Comparison of ENCODE assay signal across 8 mouse cellular contexts in the genomic region with DNA sequence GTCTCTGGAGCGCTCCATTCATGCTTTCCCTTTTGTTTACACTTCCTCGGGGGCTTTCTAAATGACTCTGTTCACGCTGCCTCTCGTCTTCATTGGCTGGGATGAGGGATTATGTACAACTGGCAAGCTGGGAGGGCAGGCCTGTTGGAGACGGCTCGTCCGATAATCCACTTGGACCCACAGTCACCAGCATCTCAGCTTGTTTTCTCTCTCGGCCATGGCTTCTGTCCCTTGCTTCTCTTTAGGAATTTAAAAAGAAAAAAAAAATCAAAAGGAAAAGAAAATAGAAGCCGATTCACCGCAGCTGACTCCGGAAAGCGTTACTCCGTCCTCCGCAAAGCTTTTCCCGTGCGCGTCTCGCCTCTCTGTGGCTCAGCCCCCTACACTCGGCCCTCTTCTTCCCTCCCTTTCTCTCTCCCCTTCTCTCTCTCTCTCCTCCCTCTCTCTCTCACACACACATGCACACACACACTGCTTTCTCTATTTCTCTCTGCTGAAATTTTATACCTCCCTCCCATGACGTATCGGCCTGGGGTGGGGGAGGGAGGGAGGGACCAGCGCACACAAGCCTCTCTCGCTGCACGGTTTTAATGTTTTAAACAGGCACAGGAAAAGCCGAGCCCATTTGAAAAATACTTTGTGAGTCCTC. TPM values are rescaled to one million over a fixed set of nuclear protein-coding genes. Genes with fewer than 3 reads are reported as not detected.
DNase-seq lines count a peak whose midpoint lies in the region; ATAC-seq lines count a peak whose summit lies in the region.

Gene Tgfb3 (minus strand): TSS at position 489 of the 649 bp plus-strand sequence.

- peak within 1 kb of the TSS; percentile 98 for H3K27ac ChIP-seq in embryonic facial prominence, embryonic 14.5 days (replicated peaks; ENCODE audit: low read depth, low read length)
- peak within 1 kb of the TSS; percentile 93 for H3K27ac ChIP-seq in heart, embryonic 16.5 days (ENCODE audit: low read length)
- H3K27ac ChIP-seq in stomach, embryonic 16.5 days (ENCODE audit: low read length) = peak within 1 kb of the TSS; percentile 97

- H3K9ac ChIP-seq in embryonic facial prominence, embryonic 14.5 days (ENCODE audit: low read depth, low read length) = peak within 1 kb of the TSS; percentile 81
- peak within 1 kb of the TSS; percentile 85 for H3K9ac ChIP-seq in heart, embryonic 16.5 days (ENCODE audit: low read length)
- H3K9ac ChIP-seq in stomach, embryonic 16.5 days (ENCODE audit: low read length) = peak within 1 kb of the TSS; percentile 85

- peak; percentile 86 for ATAC-seq in embryonic facial prominence, embryonic 14.5 days (ENCODE audit: low read depth)
- ATAC-seq in heart, embryonic 16.5 days (replicated peaks; ENCODE audit: extremely low read depth, insufficient read depth, low FRiP score) = peak; percentile 74
- ATAC-seq in megakaryocyte-erythroid progenitor cell, adult 5-6 weeks (replicated peaks; ENCODE audit: low FRiP score, low TSS enrichment, poor library complexity, severe bottlenecking) = peak; percentile 35
- peak; percentile 87 for ATAC-seq in stomach, embryonic 16.5 days (ENCODE audit: insufficient read depth, low FRiP score)

- H3K27me3 ChIP-seq in embryonic facial prominence, embryonic 14.5 days (replicated peaks; ENCODE audit: control insufficient read depth, insufficient read depth, low read length) = no peaks in the 10 kb centered on the region
- no peaks in the 10 kb centered on the region for H3K27me3 ChIP-seq in heart, embryonic 16.5 days (ENCODE audit: control insufficient read depth, insufficient read depth, low read length)
- H3K27me3 ChIP-seq in stomach, embryonic 16.5 days (ENCODE audit: control insufficient read depth, insufficient read depth, low read length) = no peaks in the 10 kb centered on the region

- peaks cover 15% of the 10 kb centered on the region for H3K4me1 ChIP-seq in embryonic facial prominence, embryonic 14.5 days (ENCODE audit: control insufficient read depth, insufficient read depth, low read length)
- peaks cover 27% of the 10 kb centered on the region for H3K4me1 ChIP-seq in heart, embryonic 16.5 days (ENCODE audit: control insufficient read depth, insufficient read depth, low read length)
- H3K4me1 ChIP-seq in stomach, embryonic 16.5 days (ENCODE audit: control insufficient read depth, insufficient read depth, low read length) = peaks cover 12% of the 10 kb centered on the region

- H3K36me3 ChIP-seq in embryonic facial prominence, embryonic 14.5 days (ENCODE audit: control insufficient read depth, insufficient read depth, low read length) = no peaks in the 10 kb centered on the region
- no peaks in the 10 kb centered on the region for H3K36me3 ChIP-seq in heart, embryonic 16.5 days (ENCODE audit: control insufficient read depth, insufficient read depth)
- no peaks in the 10 kb centered on the region for H3K36me3 ChIP-seq in stomach, embryonic 16.5 days (ENCODE audit: control insufficient read depth, insufficient read depth, low read length)

- H3K4me2 ChIP-seq in embryonic facial prominence, embryonic 14.5 days (ENCODE audit: low read depth, low read length) = peak within 1 kb of the TSS; percentile 72
- peak within 1 kb of the TSS; percentile 78 for H3K4me2 ChIP-seq in heart, embryonic 16.5 days (ENCODE audit: low read depth, low read length)
- H3K4me2 ChIP-seq in stomach, embryonic 16.5 days (ENCODE audit: low read depth, low read length) = peak within 1 kb of the TSS; percentile 97

- WGBS in embryonic facial prominence, embryonic 14.5 days = 1% methylated on average over 25 of the region's 25 CpGs
- WGBS in heart, embryonic 16.5 days = 2% methylated on average over 25 of the region's 25 CpGs
- WGBS in stomach, embryonic 16.5 days = under 1% methylated on average over 25 of the region's 25 CpGs

- DNase-seq in kidney, adult 9 months = peak; percentile 25
- no peak for DNase-seq in kidney, adult 11 months
- peak; percentile 74 for DNase-seq in adrenal gland, adult 2 months
- DNase-seq in embryonic facial prominence, embryonic 14.5 days (ENCODE audit: low spot score) = peak; percentile 95
- peak in 1 of 2 experiments; percentile 34 for DNase-seq in left cerebral cortex, adult 8-10 months (ENCODE audit: low spot score in 2 of 2)

- no peaks in the 10 kb centered on the region for H3K9me3 ChIP-seq in embryonic facial prominence, embryonic 14.5 days (ENCODE audit: control insufficient read depth, low read length)
- no peaks in the 10 kb centered on the region for H3K9me3 ChIP-seq in heart, embryonic 16.5 days (replicated peaks; ENCODE audit: control insufficient read depth, low read length)
- no peaks in the 10 kb centered on the region for H3K9me3 ChIP-seq in stomach, embryonic 16.5 days (replicated peaks; ENCODE audit: control insufficient read depth, low read length)

- H3K4me3 ChIP-seq in embryonic facial prominence, embryonic 14.5 days (ENCODE audit: low read depth, low read length) = peak within 1 kb of the TSS; percentile 52
- H3K4me3 ChIP-seq in heart, embryonic 16.5 days (ENCODE audit: low read length) = peak within 1 kb of the TSS; percentile 65
- peak within 1 kb of the TSS; percentile 63 for H3K4me3 ChIP-seq in stomach, embryonic 16.5 days (replicated peaks; ENCODE audit: low read length)

RNA-seq across cellular contexts. Expression of gene Tgfb3, which starts in this region (rescaled TPM):
- 10 to 100 TPM in 1 of 2 experiments, 1 to 10 TPM in 1; 9.7 to 16.3 TPM for total RNA-seq in adrenal gland, adult 2 months (2021)
- polyA plus RNA-seq in adrenal gland, adult 2 months (2012; rRNA removed) = 8.7 TPM in 2 replicates
- polyA plus RNA-seq in embryonic facial prominence, embryonic 14.5 days (2014; fragmentation: Nextera tagmentation; extraction: Ambion mirVana) = 59.4 and 61.8 TPM in 2 replicates
- polyA plus RNA-seq in heart, embryonic 16.5 days (2015; fragmentation: Nextera tagmentation; extraction: Ambion mirVana) = 23.9 and 26.1 TPM in 2 replicates
- total RNA-seq in left cerebral cortex, adult 8-10 months (2022) = 10 to 100 TPM; 13.9 to 14.8 (median 14.2) TPM
- total RNA-seq in megakaryocyte-erythroid progenitor cell, adult 5-6 weeks (2014; fragmentation: Nextera tagmentation) = not detected in 2 replicates
- not detected in 2 replicates for total RNA-seq in megakaryocyte-erythroid progenitor cell, adult 5-6 weeks (2017)
- 31.2 and 35.8 TPM in 2 replicates for polyA plus RNA-seq in stomach, embryonic 16.5 days (2015; fragmentation: Nextera tagmentation; extraction: Ambion mirVana)

Comparison
In these comparisons a context has a peak if more than half of its experiments do, and no peak if none do; other contexts are left out.
1. RNA of gene Tgfb3 (total RNA-seq): 9.7 to 16.3 TPM in adrenal gland, adult 2 months and 13.9 to 14.8 TPM in left cerebral cortex, adult 8-10 months; not detected in megakaryocyte-erythroid progenitor cell, adult 5-6 weeks; every median in the first group is over 10 times any median in the second.
2. Peak in ATAC-seq in megakaryocyte-erythroid progenitor cell, adult 5-6 weeks; RNA of the gene not detected or under 1 TPM.
3. ATAC-seq: peak in every context shown above with its lines; median percentile 87 in stomach, embryonic 16.5 days; 86 in embryonic facial prominence, embryonic 14.5 days; 74 in heart, embryonic 16.5 days; 35 in megakaryocyte-erythroid progenitor cell, adult 5-6 weeks.
4. Peak in every context shown above with its lines, with median percentiles within 50 percentile points of each other: H3K27ac ChIP-seq, H3K4me2 ChIP-seq, H3K4me3 ChIP-seq and H3K9ac ChIP-seq.